Mouse (Mus musculus) MEL (cell line): ENCODE data around the gene Sec23a. TPM values are rescaled to one million over a fixed set of nuclear protein-coding genes. Genes with fewer than 3 reads are reported as not detected.

Experiments
- DNase-seq: peaks from one replicate; pipeline ENCODE4 v3.0.0; 2011; ENCODE audit warnings: low read depth, low spot score
- H3K27ac ChIP-seq: 2 replicates; pipeline ENCODE4 v1.5.1; 2012; ENCODE audit warnings: low read depth, mild to moderate bottlenecking, control low read depth, low read length, moderate library complexity; ENCODE audit not compliant: control insufficient read depth
- H3K27me3 ChIP-seq, 2 experiments: fragments of 150-350 bp in 1 of 2; sonication (generic) in 1 of 2; 2 replicates each; pipeline ENCODE4 v1.6.1; 2012; ENCODE audit warnings: low read length in 2 of 2, mild to moderate bottlenecking in 2 of 2, improper control_type of control experiment in 1 of 2, moderate library complexity in 1 of 2; ENCODE audit not compliant: insufficient read depth in 2 of 2, control insufficient read depth in 1 of 2
- H3K36me3 ChIP-seq, 2 experiments: 2 replicates each; pipeline ENCODE4 v1.6.1; 2012 to 2014; ENCODE audit warnings: low read length in 2 of 2, improper control_type of control experiment in 1 of 2, inconsistent platforms in 1 of 2, mild to moderate bottlenecking in 1 of 2; ENCODE audit not compliant: insufficient read depth in 2 of 2, control insufficient read depth in 1 of 2
- H3K4me1 ChIP-seq, 2 experiments: fragments of 150-350 bp in 1 of 2; sonication (generic) in 1 of 2; 2 replicates each; pipeline ENCODE4 v1.6.1; 2012; ENCODE audit warnings: low read length in 2 of 2, improper control_type of control experiment in 1 of 2, mild to moderate bottlenecking in 1 of 2; ENCODE audit not compliant: insufficient read depth in 2 of 2, control insufficient read depth in 1 of 2
- H3K4me3 ChIP-seq, 2 experiments: fragments of 150-350 bp in 1 of 2; sonication (generic) in 1 of 2; 2 replicates each; pipeline ENCODE4 v1.5.1; 2012; ENCODE audit warnings: low read depth in 2 of 2, low read length in 2 of 2, mild to moderate bottlenecking in 2 of 2, moderate library complexity in 2 of 2, control low read depth in 1 of 2, improper control_type of control experiment in 1 of 2; ENCODE audit not compliant: control insufficient read depth in 1 of 2, insufficient read depth in 1 of 2
- H3K79me2 ChIP-seq: 2 replicates; pipeline ENCODE4 v1.6.1; 2012; ENCODE audit warnings: mild to moderate bottlenecking, low read length, moderate library complexity; ENCODE audit not compliant: control insufficient read depth, poor library complexity, insufficient read depth
- H3K9ac ChIP-seq: 2 replicates; pipeline ENCODE4 v1.6.1; 2012; ENCODE audit warnings: low read depth, mild to moderate bottlenecking, control low read depth, low read length, moderate library complexity; ENCODE audit not compliant: control insufficient read depth, poor library complexity, severe bottlenecking
- H3K9me3 ChIP-seq: fragments of 150-350 bp; sonication (generic); replicated peaks from 2 replicates; pipeline ENCODE4 v1.6.1; 2012; ENCODE audit warnings: mild to moderate bottlenecking, low read length, improper control_type of control experiment, moderate library complexity; ENCODE audit not compliant: insufficient read depth
- CHD1 ChIP-seq: IDR thresholded peaks from 2 replicates; pipeline ENCODE4 v1.6.1; 2012; ENCODE audit warnings: low read depth, mild to moderate bottlenecking, inconsistent platforms, low read length, improper control_type of control experiment
- CHD2 ChIP-seq: IDR thresholded peaks from 2 replicates; pipeline ENCODE4 v1.6.1; 2011; ENCODE audit warnings: low read length, improper control_type of control experiment
- E2F4 ChIP-seq: IDR thresholded peaks from 2 replicates; pipeline ENCODE4 v1.6.1; 2011; ENCODE audit warnings: low read depth, low read length, improper control_type of control experiment, borderline replicate concordance
- ELF1 ChIP-seq: IDR thresholded peaks from 2 replicates; pipeline ENCODE4 v1.6.1; 2014; ENCODE audit warnings: low read depth, mild to moderate bottlenecking, inconsistent platforms, low read length, improper control_type of control experiment, moderate library complexity
- EP300 ChIP-seq, 2 experiments: IDR thresholded peaks; 2 replicates each; pipeline ENCODE4 v1.6.1; 2011; ENCODE audit warnings: improper control_type of control experiment in 2 of 2, low read length in 2 of 2, low read depth in 1 of 2, mild to moderate bottlenecking in 1 of 2
- GABPA ChIP-seq: IDR thresholded peaks from 2 replicates; pipeline ENCODE4 v1.6.1; 2012; ENCODE audit warnings: low read depth, mild to moderate bottlenecking, inconsistent platforms, low read length, improper control_type of control experiment, moderate library complexity
- GATA1 ChIP-seq: IDR thresholded peaks from 2 replicates; pipeline ENCODE4 v1.6.1; 2011; ENCODE audit warnings: low read depth, low read length, improper control_type of control experiment
- HCFC1 ChIP-seq: IDR thresholded peaks from 2 replicates; pipeline ENCODE4 v1.6.1; 2012; ENCODE audit warnings: low read depth, mild to moderate bottlenecking, inconsistent platforms, low read length, improper control_type of control experiment, moderate library complexity
- MAFK ChIP-seq: IDR thresholded peaks from 2 replicates; pipeline ENCODE4 v1.6.1; 2011; ENCODE audit warnings: low read depth, mild to moderate bottlenecking, low read length, improper control_type of control experiment, borderline replicate concordance
- MAZ ChIP-seq: IDR thresholded peaks from 2 replicates; pipeline ENCODE4 v1.6.1; 2012; ENCODE audit warnings: low read depth, mild to moderate bottlenecking, inconsistent platforms, low read length, improper control_type of control experiment
- MEF2A ChIP-seq: IDR thresholded peaks from 2 replicates; pipeline ENCODE4 v1.6.1; 2014; ENCODE audit warnings: low read depth, mild to moderate bottlenecking, inconsistent platforms, low read length, improper control_type of control experiment; ENCODE audit not compliant: poor library complexity, insufficient replicate concordance, severe bottlenecking; ENCODE audit errors: extremely low read depth
- MXI1 ChIP-seq: IDR thresholded peaks from 2 replicates; pipeline ENCODE4 v1.6.1; 2011; ENCODE audit warnings: mild to moderate bottlenecking, low read depth, low read length, improper control_type of control experiment
- MYB ChIP-seq: IDR thresholded peaks from 2 replicates; pipeline ENCODE4 v1.6.1; 2011; ENCODE audit warnings: mild to moderate bottlenecking, low read depth, low read length, improper control_type of control experiment
- MYC ChIP-seq: IDR thresholded peaks from 2 replicates; pipeline ENCODE4 v1.6.1; 2011; ENCODE audit warnings: low read depth, mild to moderate bottlenecking, low read length, improper control_type of control experiment, moderate library complexity
- NELFE ChIP-seq: IDR thresholded peaks from 2 replicates; pipeline ENCODE4 v1.6.1; 2011; ENCODE audit warnings: low read depth, low read length, improper control_type of control experiment
- NRF1 ChIP-seq: IDR thresholded peaks from 2 replicates; pipeline ENCODE4 v1.6.1; 2014; ENCODE audit warnings: low read depth, mild to moderate bottlenecking, inconsistent platforms, low read length, improper control_type of control experiment, moderate library complexity; ENCODE audit not compliant: poor library complexity, insufficient read depth, severe bottlenecking
- POLR2A ChIP-seq, 2 experiments: IDR thresholded peaks; 2 replicates each; pipeline ENCODE4 v1.6.1; 2011 to 2012; ENCODE audit warnings: low read length in 2 of 2, mild to moderate bottlenecking in 2 of 2, control low read depth in 1 of 2, improper control_type of control experiment in 1 of 2, low read depth in 1 of 2, moderate library complexity in 1 of 2; ENCODE audit not compliant: control insufficient read depth in 1 of 2, insufficient read depth in 1 of 2, poor library complexity in 1 of 2
- POLR2AphosphoS5 ChIP-seq: IDR thresholded peaks from 2 replicates; pipeline ENCODE4 v1.6.1; 2012; ENCODE audit warnings: low read depth, borderline replicate concordance, mild to moderate bottlenecking, inconsistent platforms, low read length, moderate library complexity, mixed read lengths
- RAD21 ChIP-seq: IDR thresholded peaks from 2 replicates; pipeline ENCODE4 v1.6.1; 2011; ENCODE audit warnings: mild to moderate bottlenecking, low read depth, low read length, improper control_type of control experiment
- TBP ChIP-seq: IDR thresholded peaks from 2 replicates; pipeline ENCODE4 v1.8.0; 2011; ENCODE audit warnings: low read depth, low read length, improper control_type of control experiment
- TCF12 ChIP-seq: IDR thresholded peaks from 2 replicates; pipeline ENCODE4 v1.6.1; 2014; ENCODE audit warnings: low read depth, mild to moderate bottlenecking, inconsistent platforms, low read length, improper control_type of control experiment, moderate library complexity
- UBTF ChIP-seq: IDR thresholded peaks from 2 replicates; pipeline ENCODE4 v1.6.1; 2012; ENCODE audit warnings: low read depth, mild to moderate bottlenecking, inconsistent platforms, low read length, improper control_type of control experiment, moderate library complexity, borderline replicate concordance; ENCODE audit not compliant: insufficient read depth
- USF2 ChIP-seq, 2 experiments: IDR thresholded peaks; 2 replicates each; pipeline ENCODE4 v1.6.1; 2011 to 2012; ENCODE audit warnings: improper control_type of control experiment in 2 of 2, low read length in 2 of 2, borderline replicate concordance in 1 of 2, inconsistent platforms in 1 of 2, low read depth in 1 of 2, mild to moderate bottlenecking in 1 of 2; ENCODE audit not compliant: insufficient read depth in 1 of 2
- ZC3H11A ChIP-seq: IDR thresholded peaks from 2 replicates; pipeline ENCODE4 v1.6.1; 2012; ENCODE audit warnings: low read depth, mild to moderate bottlenecking, inconsistent platforms, low read length, improper control_type of control experiment
- ZNF384 ChIP-seq: IDR thresholded peaks from 2 replicates; pipeline ENCODE4 v1.6.1; 2012; ENCODE audit warnings: low read depth, mild to moderate bottlenecking, inconsistent platforms, low read length, improper control_type of control experiment
- polyA plus RNA-seq, 2 experiments: library from polyadenylated mRNA; stranded (reverse) in 1 of 2; unstranded in 1 of 2; fragments of >175 nt in 1 of 2; fragments of >200 nt in 1 of 2; gene quantifications; 2 replicates each; pipeline versions ENCODE4 v1.2.1 to v1.2.4; 2012; ENCODE audit warnings: low replicate concordance in 2 of 2, low read depth in 1 of 2; ENCODE audit not compliant: insufficient read length in 2 of 2, insufficient read depth in 1 of 2, missing spikeins in 1 of 2
- total RNA-seq: library from RNA; depleted of rRNA; stranded (reverse); fragments of 300-350 nt; gene quantifications from 2 replicates; pipeline ENCODE4 v1.2.3, GENCODE M21; 2012

The Sec23a gene
- total and polyA plus RNA-seq, 3 experiments, result 16.1 to 98.2 (median 16.7) TPM

- TF ChIP-seq NELFE (no peak), EP300 (IDR thresholded peaks at IDR 0.05; ENCODE audit: low read depth in 1 of 2, low read length in 2 of 2) (peak; percentile 55 to 77; a peak in 3 of 4 replicates), HCFC1 (no peak), CHD1 (0 out of 2 replicates have a peak, but pooled peaks have one; percentile 16), MAZ (no peak), UBTF (no peak), GATA1 (peak; percentile 63), GABPA (no peak)
Measured at GRCm38 (mm10) chr12:59056222-59056621, 44.4 kb upstream of the Sec23a start (continued).

GRCm38 (mm10) chr12:59055196-59055850 is 43.5 kb upstream of the Sec23a start:
- peaks cover 4 to 81% of the 10 kb centered on the region in 2 experiments for H3K36me3 ChIP-seq

GRCm38 (mm10) chr12:59053976-59054375 is 42.2 kb upstream of the Sec23a start:
- H3K27ac ChIP-seq, result peak overlapping the region; percentile 96
- peaks cover 35% of the 10 kb centered on the region for H3K79me2 ChIP-seq
- no peaks in the 10 kb centered on the region for H3K27me3 ChIP-seq
- H3K36me3 ChIP-seq, result peaks cover 7 to 84% of the 10 kb centered on the region in 2 experiments
- no peak overlapping the region for H3K4me3 ChIP-seq
- TF ChIP-seq POLR2AphosphoS5, result no peak
- TF ChIP-seq MYB, result no peak
- TF ChIP-seq MXI1, result no peak
- TF ChIP-seq ZNF384, result no peak
- no peak for TF ChIP-seq ELF1
- TF ChIP-seq UBTF, result no peak
- no peak for TF ChIP-seq POLR2A (IDR thresholded peaks at IDR 0.05; ENCODE audit: control insufficient read depth in 1 of 2, insufficient read depth in 1 of 2, low read depth in 1 of 2, low read length in 2 of 2, poor library complexity in 1 of 2)
- no peak for TF ChIP-seq E2F4
- no peak for TF ChIP-seq NRF1
- no peak for TF ChIP-seq USF2 (IDR thresholded peaks at IDR 0.05; ENCODE audit: borderline replicate concordance in 1 of 2, insufficient read depth in 1 of 2, low read depth in 1 of 2, low read length in 2 of 2)
- TF ChIP-seq MAFK, result no peak
- no peak for TF ChIP-seq MEF2A
- TF ChIP-seq RAD21, result no peak
- no peak for TF ChIP-seq TBP
- TF ChIP-seq MYC, result no peak
- TF ChIP-seq CHD1, result no peak
- TF ChIP-seq TCF12, result no peak
- H3K4me1 ChIP-seq, result peaks cover 47 to 62% of the 10 kb centered on the region in 2 experiments
- no peak for DNase-seq
- H3K9me3 ChIP-seq, result no peaks in the 10 kb centered on the region
- H3K9ac ChIP-seq, result no peak overlapping the region; the same call in 1 of the 2 replicates

More at GRCm38 (mm10) chr12:59055196-59055850, 43.5 kb upstream of the Sec23a start:
- H3K9me3 ChIP-seq, result no peaks in the 10 kb centered on the region
- peak; percentile 49 for DNase-seq
- H3K4me1 ChIP-seq, result peaks cover 35 to 63% of the 10 kb centered on the region in 2 experiments
- no peaks in the 10 kb centered on the region for H3K27me3 ChIP-seq
- TF ChIP-seq ELF1 (no peak), CHD2 (no peak), POLR2AphosphoS5 (no peak), GABPA (no peak), GATA1 (peak; percentile 49; the same call in 1 of the 2 replicates), POLR2A (IDR thresholded peaks at IDR 0.05; ENCODE audit: control insufficient read depth in 1 of 2, insufficient read depth in 1 of 2, low read depth in 1 of 2, low read length in 2 of 2, poor library complexity in 1 of 2) (0 out of 4 replicates have a peak, but pooled peaks of 1 of the 2 experiments have one; percentile 27), ZC3H11A (no peak), MYC (no peak)
- peak overlapping the region in 1 of 2 experiments; percentile 16; a peak in 1 of 4 replicates for H3K4me3 ChIP-seq
- H3K27ac ChIP-seq, result peak overlapping the region; percentile 96
- peak overlapping the region; percentile 56 for H3K9ac ChIP-seq
- H3K79me2 ChIP-seq, result peaks cover 44% of the 10 kb centered on the region
